Mouse (Mus musculus): Measurements from ENCODE around the gene Pkd1l1. TPM values are rescaled to one million over a fixed set of nuclear protein-coding genes. Genes with fewer than 3 reads are reported as not detected.

Gene Pkd1l1
- total and polyA plus RNA-seq, 3 experiments, result not detected

DNA sequence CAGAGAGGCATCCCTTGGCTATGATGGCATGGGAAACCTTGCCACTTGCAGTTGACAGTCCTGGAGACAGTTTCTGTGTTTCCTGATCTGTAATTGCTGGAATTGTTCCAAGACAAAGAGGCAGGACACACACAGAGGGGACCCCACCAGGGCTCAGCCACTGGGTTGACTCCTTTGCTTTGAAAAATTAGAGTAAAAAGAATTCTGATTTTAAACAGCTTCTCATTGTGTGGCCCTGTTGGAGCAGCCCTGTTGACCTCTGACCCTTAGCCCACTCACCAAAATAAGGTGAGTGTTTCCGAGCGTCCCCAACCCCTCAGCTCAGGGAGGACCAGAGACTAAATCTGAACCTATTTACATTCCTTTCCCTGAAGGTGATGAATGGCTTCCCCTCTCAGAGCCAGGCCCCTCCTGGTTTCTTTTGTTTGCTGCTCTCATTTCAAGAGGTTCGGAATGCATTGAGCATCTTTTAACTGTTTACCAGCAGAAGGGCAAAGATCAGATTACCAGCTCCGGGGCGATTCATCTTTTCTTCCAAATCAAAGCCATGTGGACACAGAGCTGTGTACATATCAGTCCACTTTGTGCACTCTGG, 161.5 kb downstream of the Pkd1l1 start:
- in situ Hi-C loops (cut with MboI; ENCODE audit: low pct_ligation_motif_present, low pct_unique_long_range_greater_than_20kb, low sequenced_read_pairs), result no loop called here
- dilution Hi-C loops (cut with MboI; ENCODE audit: extremely low pct_ligation_motif_present, extremely low pct_unique_long_range_greater_than_20kb, low sequenced_read_pairs), result no loop called here

GRCm38 (mm10) chr11:8809644-8810043, 163.4 kb downstream of the Pkd1l1 start:
- TF ChIP-seq CTCF (conservative IDR thresholded peaks at IDR 0.05 in 1 of 2, IDR thresholded peaks at IDR 0.05 in 1 of 2; ENCODE audit: low read depth in 2 of 2, low read length in 2 of 2) (peak in 1 of 2 experiments; percentile 14; a peak in 1 of 4 replicates), ZKSCAN1 (IDR thresholded peaks at IDR 0.05; ENCODE audit: borderline replicate concordance, low read depth, low read length) (no peak)
- no peaks in the 10 kb centered on the region for H3K9me3 ChIP-seq (replicated peaks; ENCODE audit: low read length)
- no peaks in the 10 kb centered on the region for H3K36me3 ChIP-seq (replicated peaks in 1 of 2; ENCODE audit: control insufficient read depth in 1 of 2, insufficient read depth in 1 of 2, low read length in 1 of 2)
- in situ Hi-C loops (cut with MboI; ENCODE audit: low pct_ligation_motif_present, low pct_unique_long_range_greater_than_20kb, low sequenced_read_pairs) (no loop called here), dilution Hi-C loops (cut with MboI; ENCODE audit: extremely low pct_ligation_motif_present, extremely low pct_unique_long_range_greater_than_20kb, low sequenced_read_pairs) (no loop called here)
- no peaks in the 10 kb centered on the region for H3K79me2 ChIP-seq (replicated peaks; ENCODE audit: control insufficient read depth, extremely low read depth, insufficient read depth, poor library complexity, severe bottlenecking)
- H3K27ac ChIP-seq (ENCODE audit: insufficient read depth, low read depth), result no peak overlapping the region
- no peak overlapping the region for H3K4me3 ChIP-seq (replicated peaks in 1 of 3; ENCODE audit: low read depth in 2 of 3, low read length in 2 of 3, poor library complexity in 1 of 3)
- no peak overlapping the region for H3K9ac ChIP-seq (ENCODE audit: insufficient read depth, low read depth)
- peaks cover 73% of the 10 kb centered on the region for H3K27me3 ChIP-seq (replicated peaks)
- H3K4me2 ChIP-seq (ENCODE audit: insufficient read depth, low read depth, poor library complexity, severe bottlenecking), result no peak overlapping the region
- no peak for DNase-seq (ENCODE audit: extremely low read depth)
- no peaks in the 10 kb centered on the region for H3K4me1 ChIP-seq (ENCODE audit: control insufficient read depth in 1 of 2, insufficient read depth in 2 of 2)

More for the DNA sequence above, 161.5 kb downstream of the Pkd1l1 start:
- Histone ChIP-seq H3K36me3 (replicated peaks in 1 of 2; ENCODE audit: control insufficient read depth in 1 of 2, insufficient read depth in 1 of 2, low read length in 1 of 2) (no peaks in the 10 kb centered on the region), H3K27ac (ENCODE audit: insufficient read depth, low read depth) (no peak overlapping the region), H3K4me3 (replicated peaks in 1 of 3; ENCODE audit: low read depth in 2 of 3, low read length in 2 of 3, poor library complexity in 1 of 3) (no peak overlapping the region), H3K27me3 (replicated peaks) (peaks cover 73% of the 10 kb centered on the region), H3K4me2 (ENCODE audit: insufficient read depth, low read depth, poor library complexity, severe bottlenecking) (no peak overlapping the region), H3K9me3 (replicated peaks; ENCODE audit: low read length) (no peaks in the 10 kb centered on the region), H3K9ac (ENCODE audit: insufficient read depth, low read depth) (no peak overlapping the region), H3K79me2 (replicated peaks; ENCODE audit: control insufficient read depth, extremely low read depth, insufficient read depth, poor library complexity, severe bottlenecking) (no peaks in the 10 kb centered on the region), H3K4me1 (ENCODE audit: control insufficient read depth in 1 of 2, insufficient read depth in 2 of 2) (no peaks in the 10 kb centered on the region)
- TF ChIP-seq PAX5 (IDR thresholded peaks at IDR 0.05; ENCODE audit: low read length) (no peak), MYC (IDR thresholded peaks at IDR 0.05; ENCODE audit: low read depth, low read length) (no peak), SIN3A (IDR thresholded peaks at IDR 0.05; ENCODE audit: low read length) (no peak)
- DNase-seq (ENCODE audit: extremely low read depth), result no peak

GRCm38 (mm10) chr11:8807009-8807408, 166.1 kb downstream of the Pkd1l1 start:
- no peaks in the 10 kb centered on the region for H3K36me3 ChIP-seq (replicated peaks in 1 of 2; ENCODE audit: control insufficient read depth in 1 of 2, insufficient read depth in 1 of 2, low read length in 1 of 2)
- H3K9ac ChIP-seq (ENCODE audit: insufficient read depth, low read depth), result no peak overlapping the region
- TF ChIP-seq MEF2A (IDR thresholded peaks at IDR 0.05; ENCODE audit: borderline replicate concordance, low read depth, low read length), result no peak
- TF ChIP-seq E2F4 (IDR thresholded peaks at IDR 0.05; ENCODE audit: insufficient replicate concordance, low read depth, low read length), result no peak
- TF ChIP-seq GABPA (IDR thresholded peaks at IDR 0.05; ENCODE audit: insufficient replicate concordance, low read depth, low read length), result no peak
- no peak for TF ChIP-seq UBTF (IDR thresholded peaks at IDR 0.05; ENCODE audit: low read depth, low read length)
- TF ChIP-seq BHLHE40 (IDR thresholded peaks at IDR 0.05; ENCODE audit: low read depth, low read length), result no peak
- peak; percentile 25; the same call in 1 of the 2 replicates for TF ChIP-seq SMC3 (IDR thresholded peaks at IDR 0.05; ENCODE audit: low read depth, low read length)
- no peak for TF ChIP-seq ELF1 (IDR thresholded peaks at IDR 0.05; ENCODE audit: low read depth, low read length)
- no peak for TF ChIP-seq USF1 (IDR thresholded peaks at IDR 0.05; ENCODE audit: low read depth, low read length)
- TF ChIP-seq TCF12 (IDR thresholded peaks at IDR 0.05; ENCODE audit: low read depth, low read length), result no peak
- TF ChIP-seq TBP (conservative IDR thresholded peaks at IDR 0.05; ENCODE audit: low read depth, low read length), result no peak
- TF ChIP-seq MXI1 (IDR thresholded peaks at IDR 0.05; ENCODE audit: low read depth, low read length), result no peak
- no peak for TF ChIP-seq RCOR1 (conservative IDR thresholded peaks at IDR 0.05; ENCODE audit: low read depth, low read length)
- TF ChIP-seq ZNF384 (IDR thresholded peaks at IDR 0.05; ENCODE audit: low read depth, low read length), result peak; percentile 82
- TF ChIP-seq RAD21 (IDR thresholded peaks at IDR 0.05; ENCODE audit: low read depth, low read length), result no peak; the same call in 1 of the 2 replicates
- TF ChIP-seq NRF1 (IDR thresholded peaks at IDR 0.05; ENCODE audit: low read depth, low read length), result no peak
- TF ChIP-seq CTCF (conservative IDR thresholded peaks at IDR 0.05 in 1 of 2, IDR thresholded peaks at IDR 0.05 in 1 of 2; ENCODE audit: low read depth in 2 of 2, low read length in 2 of 2), result peak in 1 of 2 experiments; percentile 11; a peak in 1 of 4 replicates
- no peak for TF ChIP-seq JUND (conservative IDR thresholded peaks at IDR 0.05; ENCODE audit: low read depth, low read length)
- TF ChIP-seq POLR2A (IDR thresholded peaks at IDR 0.05; ENCODE audit: low read depth, low read length), result no peak
- H3K79me2 ChIP-seq (replicated peaks; ENCODE audit: control insufficient read depth, extremely low read depth, insufficient read depth, poor library complexity, severe bottlenecking), result no peaks in the 10 kb centered on the region
- no peak overlapping the region for H3K27ac ChIP-seq (ENCODE audit: insufficient read depth, low read depth)
- H3K27me3 ChIP-seq (replicated peaks), result peaks cover 82% of the 10 kb centered on the region
- no peak for DNase-seq (ENCODE audit: extremely low read depth)
- no peak overlapping the region for H3K4me2 ChIP-seq (ENCODE audit: insufficient read depth, low read depth, poor library complexity, severe bottlenecking)
- H3K4me3 ChIP-seq (replicated peaks in 1 of 3; ENCODE audit: low read depth in 2 of 3, low read length in 2 of 3, poor library complexity in 1 of 3), result no peak overlapping the region
- dilution Hi-C loops (cut with MboI; ENCODE audit: extremely low pct_ligation_motif_present, extremely low pct_unique_long_range_greater_than_20kb, low sequenced_read_pairs), result no loop called here
- no peaks in the 10 kb centered on the region for H3K9me3 ChIP-seq (replicated peaks; ENCODE audit: low read length)
- no peaks in the 10 kb centered on the region for H3K4me1 ChIP-seq (ENCODE audit: control insufficient read depth in 1 of 2, insufficient read depth in 2 of 2)
- in situ Hi-C loops (cut with MboI; ENCODE audit: low pct_ligation_motif_present, low pct_unique_long_range_greater_than_20kb, low sequenced_read_pairs), result no loop called here

Measured in CH12.LX (cell line).